Mouse (Mus musculus) hindbrain, postnatal 0 days (tissue): Measurements from ENCODE around the gene Rbpms2. TPM values are rescaled to one million over a fixed set of nuclear protein-coding genes. Genes with fewer than 3 reads are reported as not detected.

ENCODE experiments used
- ATAC-seq: fragments of 200-750 bp; cut with Nextera tagmentation; 2 replicates; pipeline ENCODE4 v1.8.0; 2017; ENCODE audit warnings: mild to moderate bottlenecking, moderate TSS enrichment, moderate library complexity
- DNase-seq: peaks from one replicate; pipeline ENCODE4 v3.0.0-alpha.2; 2015; ENCODE audit warnings: low spot score
- H3K27ac ChIP-seq: fragments of 300-500 bp; sonication (generic); 2 replicates; pipeline ENCODE4 v1.5.1; 2014; ENCODE audit warnings: mild to moderate bottlenecking
- H3K27me3 ChIP-seq: fragments of 300-500 bp; sonication (generic); 2 replicates; pipeline ENCODE4 v1.6.1; 2014; ENCODE audit warnings: low read length, mixed read lengths; ENCODE audit not compliant: insufficient read depth
- H3K36me3 ChIP-seq: fragments of 300-500 bp; sonication (generic); 2 replicates; pipeline ENCODE4 v1.6.1; 2014; ENCODE audit warnings: low read length, mixed read lengths; ENCODE audit not compliant: insufficient read depth
- H3K4me1 ChIP-seq: fragments of 300-500 bp; sonication (generic); 2 replicates; pipeline ENCODE4 v1.6.1; 2014; ENCODE audit warnings: antibody characterized with exemption, low read length, mixed read lengths; ENCODE audit not compliant: insufficient read depth
- H3K4me2 ChIP-seq: fragments of 300-500 bp; sonication (generic); 2 replicates; pipeline ENCODE4 v1.6.1; 2014; ENCODE audit warnings: low read depth, mild to moderate bottlenecking, low read length, moderate library complexity, mixed read lengths
- H3K4me3 ChIP-seq: fragments of 300-500 bp; sonication (generic); 2 replicates; pipeline ENCODE4 v1.5.1; 2014; ENCODE audit warnings: low read length
- H3K9ac ChIP-seq: fragments of 300-500 bp; sonication (generic); replicated peaks from 2 replicates; pipeline ENCODE4 v1.6.1; 2014; ENCODE audit warnings: mild to moderate bottlenecking, low read length, moderate library complexity, mixed read lengths
- H3K9me3 ChIP-seq: fragments of 300-500 bp; sonication (generic); 2 replicates; pipeline ENCODE4 v1.6.1; 2016; ENCODE audit warnings: low read length, mixed read lengths
- CTCF ChIP-seq: IDR thresholded peaks from 2 replicates; pipeline ENCODE4 v1.5.1; 2016; ENCODE audit warnings: antibody characterized with exemption, control low read depth, low read depth
- WGBS: fragments of 180-500 bp; shearing (Covaris S2); extraction: QIAGEN DNeasy Blood & Tissue Kit; methylation state at CpG from one replicate; pipeline ENCODE4 v1.1.7; 2014; 5-methylcytosine and 5-hydroxymethylcytosine counted together
- polyA plus RNA-seq: library from polyadenylated mRNA; unstranded; fragments of >200 nt; fragmentation: Nextera tagmentation; extraction: Ambion mirVana; gene quantifications from 2 replicates; pipeline ENCODE4 v1.2.1, GENCODE M21; 2015
- total RNA-seq: library from RNA; depleted of rRNA; stranded (reverse); fragments of >200 nt; gene quantifications from 2 replicates; pipeline ENCODE4 v1.2.3, GENCODE M21; 2014

Rbpms2 gene
- total and polyA plus RNA-seq, 2 experiments from 2014 or later = 3.3 to 5.1 TPM

DNA sequence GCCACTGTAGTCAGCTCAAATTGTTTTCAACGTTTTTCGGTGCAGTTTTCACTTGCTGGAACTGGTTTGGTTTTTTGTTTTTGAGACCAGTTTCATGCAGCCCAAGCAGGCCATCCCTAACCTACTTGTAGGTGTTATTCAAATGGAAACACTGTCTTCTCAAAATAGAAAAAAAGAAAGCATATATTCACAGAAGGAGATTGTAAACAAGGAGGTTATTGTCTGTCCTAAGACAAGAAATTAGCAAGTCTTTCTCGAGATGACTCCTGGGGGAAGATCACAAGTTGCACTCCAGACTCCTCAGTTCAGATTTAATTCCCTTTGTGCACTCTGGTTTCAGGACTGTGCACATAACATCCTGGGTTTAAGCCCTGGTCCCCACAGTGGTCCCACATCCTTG is 10.1 kb upstream of the Rbpms2 start:
- Histone ChIP-seq H3K36me3 (no peaks in the 10 kb centered on the region), H3K9ac (no peak overlapping the region), H3K4me1 (no peaks in the 10 kb centered on the region), H3K4me2 (no peak overlapping the region), H3K4me3 (no peak overlapping the region), H3K9me3 (no peaks in the 10 kb centered on the region), H3K27ac (no peak overlapping the region), H3K27me3 (no peaks in the 10 kb centered on the region)
- ATAC-seq (no peak), DNase-seq (no peak)
- no peak for TF ChIP-seq CTCF
- WGBS = 54% methylated on average over 3 of the region's 3 CpGs

DNA sequence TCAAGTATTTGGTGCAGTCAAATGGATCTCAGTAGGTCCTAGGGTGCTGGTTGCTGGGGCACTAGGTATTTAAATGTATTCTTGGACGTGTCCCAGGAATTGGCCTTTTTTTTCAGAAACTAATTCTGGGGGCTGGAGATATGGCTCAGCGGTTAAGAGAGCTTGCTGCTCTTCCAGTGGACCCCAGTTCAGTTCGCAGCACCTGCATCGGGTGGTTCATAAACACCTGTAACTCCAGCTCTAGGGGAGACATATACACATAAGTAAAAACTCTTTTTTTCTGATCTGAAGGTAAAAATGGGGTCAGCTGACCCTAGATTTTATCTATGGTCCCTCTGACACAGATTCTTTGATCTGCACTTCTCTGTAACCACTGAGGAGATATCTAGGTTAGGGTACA is 8.3 kb upstream of the Rbpms2 start:
- Histone ChIP-seq H3K4me2 (no peak overlapping the region), H3K27ac (no peak overlapping the region), H3K4me1 (no peaks in the 10 kb centered on the region), H3K9me3 (no peaks in the 10 kb centered on the region), H3K36me3 (no peaks in the 10 kb centered on the region), H3K4me3 (no peak overlapping the region), H3K9ac (no peak overlapping the region), H3K27me3 (no peaks in the 10 kb centered on the region)
- no peak for TF ChIP-seq CTCF
- 87% methylated on average over 4 of the region's 4 CpGs for WGBS
- DNase-seq (no peak), ATAC-seq (no peak)

DNA sequence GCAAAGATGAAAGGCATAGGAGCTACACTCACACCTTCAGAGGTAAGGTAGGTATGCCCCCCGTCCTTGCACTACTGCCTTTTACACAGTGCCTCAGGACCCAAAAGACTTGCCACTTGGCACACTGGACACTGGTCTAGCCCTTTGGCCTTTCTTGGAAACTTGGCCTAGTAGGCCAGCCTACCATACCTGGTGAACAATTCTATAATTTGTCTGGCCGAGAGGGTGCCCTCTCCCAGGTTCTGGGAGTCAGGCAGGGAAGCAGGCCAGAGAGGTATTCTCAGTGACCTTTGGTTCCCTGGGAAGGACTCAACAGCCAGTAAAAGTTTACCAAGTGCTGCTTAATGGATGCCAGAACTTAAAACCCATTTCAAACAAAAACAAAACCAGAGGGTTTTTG is 7.8 kb upstream of the Rbpms2 start:
- Histone ChIP-seq H3K4me1 (no peaks in the 10 kb centered on the region), H3K9me3 (no peaks in the 10 kb centered on the region), H3K36me3 (no peaks in the 10 kb centered on the region), H3K4me2 (no peak overlapping the region), H3K4me3 (no peak overlapping the region), H3K27ac (no peak overlapping the region), H3K27me3 (no peaks in the 10 kb centered on the region), H3K9ac (no peak overlapping the region)
- no peak for TF ChIP-seq CTCF
- 84% methylated on average over 2 of the region's 2 CpGs for WGBS
- ATAC-seq = no peak
- no peak for DNase-seq

DNA sequence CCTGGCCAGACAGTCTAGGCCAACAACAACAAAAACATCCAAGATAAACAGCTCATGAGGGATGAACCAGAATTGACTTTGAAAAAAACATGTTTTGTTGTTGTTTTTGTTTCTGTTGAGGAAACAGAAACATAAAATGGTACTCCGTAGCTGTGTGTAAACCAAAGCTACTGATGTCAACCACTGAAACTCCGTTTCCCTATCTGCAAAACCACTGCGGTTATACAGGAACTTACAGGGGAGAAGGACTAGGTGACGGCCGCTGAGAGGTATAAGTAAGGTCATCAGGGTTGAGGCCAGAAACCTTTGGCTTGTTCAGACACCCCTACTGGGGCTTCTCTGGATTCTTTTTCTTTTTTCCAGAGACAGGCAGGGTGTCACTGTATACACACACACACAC is 6.6 kb upstream of the Rbpms2 start:
- H3K4me3 ChIP-seq = no peak overlapping the region
- TF ChIP-seq CTCF = no peak
- H3K4me2 ChIP-seq = no peak overlapping the region
- H3K9me3 ChIP-seq = no peaks in the 10 kb centered on the region
- H3K27ac ChIP-seq = no peak overlapping the region
- ATAC-seq (no peak), DNase-seq (no peak)
- no peak overlapping the region for H3K9ac ChIP-seq
- H3K27me3 ChIP-seq = no peaks in the 10 kb centered on the region
- WGBS = 88% methylated on average over 5 of the region's 5 CpGs
- no peaks in the 10 kb centered on the region for H3K4me1 ChIP-seq
- no peaks in the 10 kb centered on the region for H3K36me3 ChIP-seq

DNA sequence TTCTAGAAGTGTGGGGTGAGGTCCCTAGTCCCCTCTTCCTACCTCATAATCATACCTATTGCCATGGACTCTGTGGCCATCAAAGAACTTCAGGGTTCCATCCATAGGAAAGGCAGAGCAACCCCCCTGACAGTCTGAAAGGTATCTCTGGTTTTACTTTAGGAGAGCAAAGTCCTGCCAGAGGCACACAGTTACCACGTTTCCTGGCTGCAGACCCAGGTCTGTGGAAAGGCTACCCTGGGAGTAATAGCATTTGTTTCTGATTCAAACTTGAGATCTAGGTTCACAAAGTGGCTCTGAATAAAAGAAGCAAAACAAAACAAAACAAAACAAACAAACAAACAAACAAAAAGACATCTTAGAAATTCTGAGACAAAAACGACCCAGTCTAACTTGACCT is 5.2 kb upstream of the Rbpms2 start:
- Histone ChIP-seq H3K4me3 (no peak overlapping the region), H3K4me1 (0 out of 2 replicates have a peak, but pooled peaks cover 4% of the 10 kb centered on the region), H3K27me3 (0 out of 2 replicates have a peak, but pooled peaks cover 6% of the 10 kb centered on the region), H3K9me3 (no peaks in the 10 kb centered on the region), H3K36me3 (no peaks in the 10 kb centered on the region), H3K4me2 (no peak overlapping the region), H3K9ac (no peak overlapping the region), H3K27ac (no peak overlapping the region)
- no peak for ATAC-seq
- DNase-seq = no peak
- 60% methylated on average over 2 of the region's 2 CpGs for WGBS
- TF ChIP-seq CTCF = no peak

DNA sequence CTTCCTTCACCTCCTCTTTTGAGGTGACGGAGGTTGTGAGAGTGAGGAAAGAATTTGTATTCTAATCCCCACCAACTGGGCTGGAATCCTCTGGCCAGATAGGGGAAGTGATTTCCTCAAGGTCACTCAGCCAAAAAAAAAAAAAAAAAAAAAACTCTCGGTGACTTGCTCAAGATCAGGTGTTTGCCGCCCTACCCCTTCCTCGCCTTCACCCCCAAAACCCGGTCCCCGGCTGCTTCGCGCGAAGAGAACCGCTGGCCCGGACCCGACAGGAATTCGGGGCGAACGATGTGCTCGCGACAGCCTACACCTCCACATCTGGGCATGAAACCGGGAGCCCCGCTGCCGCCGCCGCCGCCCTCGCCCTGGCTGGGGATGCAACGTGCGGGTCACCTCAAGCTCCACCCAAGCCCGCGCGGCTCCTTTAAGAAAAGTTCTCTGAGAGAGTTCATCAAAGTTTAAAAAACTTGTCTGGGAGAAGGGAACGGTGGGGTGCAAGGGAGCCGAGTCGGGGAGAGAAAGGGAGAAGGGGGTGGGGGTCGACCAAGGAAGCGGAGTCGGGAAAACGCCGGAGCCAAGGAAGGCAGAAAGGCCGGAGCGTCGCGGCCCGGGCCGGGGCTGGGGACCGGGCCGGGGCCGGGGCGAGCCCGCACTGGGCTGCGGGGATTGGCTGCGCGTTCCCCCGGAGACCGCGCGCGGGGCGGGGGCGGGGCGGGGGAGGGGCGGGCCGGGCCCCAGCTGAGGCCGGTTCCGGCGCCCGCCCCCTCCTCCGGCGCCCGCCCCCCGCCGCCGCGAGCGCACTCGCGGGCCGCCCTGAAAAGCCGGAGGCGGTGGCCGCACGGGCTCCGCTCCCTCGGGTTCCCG is 551 bp downstream of the Rbpms2 start:
- DNase-seq (peak; percentile 52), ATAC-seq (peak; percentile 93)
- Histone ChIP-seq H3K27me3 (peaks cover 19% of the 10 kb centered on the region; the same call in 1 of the 2 replicates), H3K9ac (peak overlapping the region; percentile 58), H3K36me3 (no peaks in the 10 kb centered on the region), H3K4me2 (peak overlapping the region; percentile 94), H3K27ac (peak overlapping the region; percentile 58; the same call in 1 of the 2 replicates), H3K4me1 (0 out of 2 replicates have a peak, but pooled peaks cover 6% of the 10 kb centered on the region), H3K4me3 (peak overlapping the region; percentile 71), H3K9me3 (no peaks in the 10 kb centered on the region)
- TF ChIP-seq CTCF = no peak
- 1% methylated on average over 47 of the region's 83 CpGs for WGBS
